Mouse (Mus musculus) telencephalon, adult 2 months (tissue): ENCODE results near the gene Mdm2.
A peak's percentile ranks its signal among the peaks of the same experiment; 100 is the strongest.
"Not testable (repeated sequence)": the region's sequence is repeated elsewhere in the genome, so short reads cannot be mapped to it uniquely, and the experiment has no call there.

Experiments used
- DNase-seq: peaks from one replicate; pipeline ENCODE4 v3.0.0-alpha.2; 2011; ENCODE audit warnings: low read depth, low spot score

Gene Mdm2

GRCm38 (mm10) chr10:117710604-117711141, at the start of gene Mdm2:
Mdm2 (minus strand) TSS chr10:117710758.
- peak; percentile 68 for DNase-seq

GRCm38 (mm10) chr10:117759844-117760630, 49.5 kb upstream of the Mdm2 start:
- no peak for DNase-seq

GRCm38 (mm10) chr10:117758749-117759727, 48.5 kb upstream of the Mdm2 start:
- no peak for DNase-seq

- not testable (repeated sequence) for DNase-seq
Observed at GRCm38 (mm10) chr10:117758344-117758743, 47.8 kb upstream of the Mdm2 start.

- DNase-seq: no peak
Observed at GRCm38 (mm10) chr10:117757796-117758342, 47.3 kb upstream of the Mdm2 start.

- DNase-seq: no peak
Observed at GRCm38 (mm10) chr10:117757259-117757658, 46.7 kb upstream of the Mdm2 start.

GRCm38 (mm10) chr10:117756784-117757183, 46.2 kb upstream of the Mdm2 start:
- DNase-seq: no peak

GRCm38 (mm10) chr10:117755799-117756467, 45.4 kb upstream of the Mdm2 start:
- no peak for DNase-seq

GRCm38 (mm10) chr10:117755086-117755798, 44.7 kb upstream of the Mdm2 start:
- DNase-seq: no peak

GRCm38 (mm10) chr10:117754609-117754940, 44.0 kb upstream of the Mdm2 start:
- DNase-seq: no peak

- DNase-seq: no peak
Observed at GRCm38 (mm10) chr10:117753711-117754608, 43.4 kb upstream of the Mdm2 start.

- DNase-seq: no peak
Observed at GRCm38 (mm10) chr10:117752851-117753647, 42.5 kb upstream of the Mdm2 start.

- no peak for DNase-seq
Observed at GRCm38 (mm10) chr10:117752304-117752821, 41.8 kb upstream of the Mdm2 start.

GRCm38 (mm10) chr10:117751744-117752143, 41.2 kb upstream of the Mdm2 start:
- no peak for DNase-seq

GRCm38 (mm10) chr10:117751282-117751610, 40.7 kb upstream of the Mdm2 start:
- no peak for DNase-seq

GRCm38 (mm10) chr10:117750529-117751281, 40.1 kb upstream of the Mdm2 start:
- no peak for DNase-seq

- DNase-seq: no peak
Observed at GRCm38 (mm10) chr10:117749787-117750343, 39.3 kb upstream of the Mdm2 start.
